Mouse (Mus musculus): Measurements from ENCODE around the gene S1pr4. TPM values are rescaled to one million over a fixed set of nuclear protein-coding genes. Genes with fewer than 3 reads are reported as not detected.

Gene S1pr4
- polyA plus RNA-seq, 1 experiment: 0.04 TPM

- H3K27ac ChIP-seq (ENCODE audit: control insufficient read depth, insufficient read depth, low read depth, low read length): no peak overlapping the region
- no peaks in the 10 kb centered on the region for H3K27me3 ChIP-seq (ENCODE audit: control insufficient read depth, insufficient read depth, low read length)
- no peaks in the 10 kb centered on the region for H3K36me3 ChIP-seq (ENCODE audit: control insufficient read depth, insufficient read depth, low read length)
- H3K4me1 ChIP-seq (ENCODE audit: control insufficient read depth, insufficient read depth, low read length): peaks cover 34% of the 10 kb centered on the region
- no peak overlapping the region for H3K4me3 ChIP-seq (ENCODE audit: control insufficient read depth, low read depth, low read length)
- TF ChIP-seq CTCF (IDR thresholded peaks at IDR 0.05; ENCODE audit: control insufficient read depth, insufficient read depth, insufficient replicate concordance, low read depth, low read length) (no peak), POLR2A (IDR thresholded peaks at IDR 0.05; ENCODE audit: control insufficient read depth, low read depth, low read length) (no peak)
Measured at GRCm38 (mm10) chr10:81463531-81463930, 36.4 kb downstream of the S1pr4 start.

GRCm38 (mm10) chr10:81462917-81463316 is 37.0 kb downstream of the S1pr4 start:
- Histone ChIP-seq H3K27me3 (ENCODE audit: control insufficient read depth, insufficient read depth, low read length) (no peaks in the 10 kb centered on the region), H3K27ac (ENCODE audit: control insufficient read depth, insufficient read depth, low read depth, low read length) (no peak overlapping the region), H3K4me1 (ENCODE audit: control insufficient read depth, insufficient read depth, low read length) (peaks cover 34% of the 10 kb centered on the region), H3K4me3 (ENCODE audit: control insufficient read depth, low read depth, low read length) (no peak overlapping the region), H3K36me3 (ENCODE audit: control insufficient read depth, insufficient read depth, low read length) (no peaks in the 10 kb centered on the region)
- no peak for TF ChIP-seq POLR2A (IDR thresholded peaks at IDR 0.05; ENCODE audit: control insufficient read depth, low read depth, low read length)
- no peak for TF ChIP-seq CTCF (IDR thresholded peaks at IDR 0.05; ENCODE audit: control insufficient read depth, insufficient read depth, insufficient replicate concordance, low read depth, low read length)

GRCm38 (mm10) chr10:81462415-81462804 is 37.5 kb downstream of the S1pr4 start:
- TF ChIP-seq CTCF (IDR thresholded peaks at IDR 0.05; ENCODE audit: control insufficient read depth, insufficient read depth, insufficient replicate concordance, low read depth, low read length) (no peak), POLR2A (IDR thresholded peaks at IDR 0.05; ENCODE audit: control insufficient read depth, low read depth, low read length) (no peak)
- Histone ChIP-seq H3K4me1 (ENCODE audit: control insufficient read depth, insufficient read depth, low read length) (peaks cover 34% of the 10 kb centered on the region), H3K27ac (ENCODE audit: control insufficient read depth, insufficient read depth, low read depth, low read length) (no peak overlapping the region), H3K36me3 (ENCODE audit: control insufficient read depth, insufficient read depth, low read length) (no peaks in the 10 kb centered on the region), H3K4me3 (ENCODE audit: control insufficient read depth, low read depth, low read length) (no peak overlapping the region), H3K27me3 (ENCODE audit: control insufficient read depth, insufficient read depth, low read length) (no peaks in the 10 kb centered on the region)

GRCm38 (mm10) chr10:81461673-81462414 is 38.1 kb downstream of the S1pr4 start:
- Histone ChIP-seq H3K4me1 (ENCODE audit: control insufficient read depth, insufficient read depth, low read length) (peaks cover 34% of the 10 kb centered on the region), H3K36me3 (ENCODE audit: control insufficient read depth, insufficient read depth, low read length) (no peaks in the 10 kb centered on the region), H3K4me3 (ENCODE audit: control insufficient read depth, low read depth, low read length) (no peak overlapping the region), H3K27ac (ENCODE audit: control insufficient read depth, insufficient read depth, low read depth, low read length) (no peak overlapping the region), H3K27me3 (ENCODE audit: control insufficient read depth, insufficient read depth, low read length) (no peaks in the 10 kb centered on the region)
- TF ChIP-seq POLR2A (IDR thresholded peaks at IDR 0.05; ENCODE audit: control insufficient read depth, low read depth, low read length) (no peak), CTCF (IDR thresholded peaks at IDR 0.05; ENCODE audit: control insufficient read depth, insufficient read depth, insufficient replicate concordance, low read depth, low read length) (no peak)

GRCm38 (mm10) chr10:81460951-81461350 is 39.0 kb downstream of the S1pr4 start:
- no peaks in the 10 kb centered on the region for H3K27me3 ChIP-seq (ENCODE audit: control insufficient read depth, insufficient read depth, low read length)

DNA sequence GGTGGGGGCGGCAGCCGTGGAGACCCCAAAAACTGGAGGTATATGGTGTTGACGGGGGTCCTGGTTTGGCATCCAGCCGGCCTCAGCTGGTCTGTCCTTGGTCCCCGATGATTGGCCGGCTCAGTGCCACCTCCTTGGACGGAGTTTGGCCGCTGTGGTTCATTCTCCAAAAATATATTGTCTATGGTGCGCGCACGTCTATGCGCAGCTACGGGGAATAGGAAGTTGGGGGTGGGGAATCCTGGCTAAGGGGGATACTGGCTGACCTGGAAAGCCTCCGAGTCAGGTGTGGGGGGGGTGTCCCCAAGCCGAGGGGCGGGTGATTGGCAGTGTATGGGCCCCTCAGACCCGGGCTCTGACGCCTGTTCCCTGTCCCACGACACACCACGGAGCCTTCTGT is 39.5 kb downstream of the S1pr4 start:
- H3K4me1 ChIP-seq (ENCODE audit: control insufficient read depth, insufficient read depth, low read length): peaks cover 35% of the 10 kb centered on the region
- H3K27ac ChIP-seq (ENCODE audit: control insufficient read depth, insufficient read depth, low read depth, low read length): no peak overlapping the region
- H3K27me3 ChIP-seq (ENCODE audit: control insufficient read depth, insufficient read depth, low read length): no peaks in the 10 kb centered on the region
- no peak overlapping the region for H3K4me3 ChIP-seq (ENCODE audit: control insufficient read depth, low read depth, low read length)
- TF ChIP-seq POLR2A (IDR thresholded peaks at IDR 0.05; ENCODE audit: control insufficient read depth, low read depth, low read length): no peak
- no peak for TF ChIP-seq CTCF (IDR thresholded peaks at IDR 0.05; ENCODE audit: control insufficient read depth, insufficient read depth, insufficient replicate concordance, low read depth, low read length)
- no peaks in the 10 kb centered on the region for H3K36me3 ChIP-seq (ENCODE audit: control insufficient read depth, insufficient read depth, low read length)

More at GRCm38 (mm10) chr10:81460951-81461350, 39.0 kb downstream of the S1pr4 start:
- TF ChIP-seq CTCF (IDR thresholded peaks at IDR 0.05; ENCODE audit: control insufficient read depth, insufficient read depth, insufficient replicate concordance, low read depth, low read length) (no peak), POLR2A (IDR thresholded peaks at IDR 0.05; ENCODE audit: control insufficient read depth, low read depth, low read length) (no peak)
- H3K4me3 ChIP-seq (ENCODE audit: control insufficient read depth, low read depth, low read length): no peak overlapping the region
- H3K36me3 ChIP-seq (ENCODE audit: control insufficient read depth, insufficient read depth, low read length): no peaks in the 10 kb centered on the region
- peaks cover 34% of the 10 kb centered on the region for H3K4me1 ChIP-seq (ENCODE audit: control insufficient read depth, insufficient read depth, low read length)
- no peak overlapping the region for H3K27ac ChIP-seq (ENCODE audit: control insufficient read depth, insufficient read depth, low read depth, low read length)

GRCm38 (mm10) chr10:81459399-81459798 is 40.5 kb downstream of the S1pr4 start:
- Histone ChIP-seq H3K36me3 (ENCODE audit: control insufficient read depth, insufficient read depth, low read length) (no peaks in the 10 kb centered on the region), H3K27me3 (ENCODE audit: control insufficient read depth, insufficient read depth, low read length) (no peaks in the 10 kb centered on the region), H3K4me3 (ENCODE audit: control insufficient read depth, low read depth, low read length) (no peak overlapping the region), H3K4me1 (ENCODE audit: control insufficient read depth, insufficient read depth, low read length) (peaks cover 29% of the 10 kb centered on the region), H3K27ac (ENCODE audit: control insufficient read depth, insufficient read depth, low read depth, low read length) (no peak overlapping the region)
- TF ChIP-seq POLR2A (IDR thresholded peaks at IDR 0.05; ENCODE audit: control insufficient read depth, low read depth, low read length): no peak
- no peak for TF ChIP-seq CTCF (IDR thresholded peaks at IDR 0.05; ENCODE audit: control insufficient read depth, insufficient read depth, insufficient replicate concordance, low read depth, low read length)
